Mouse (Mus musculus): ENCODE results near the gene Vamp2. TPM values are rescaled to one million over a fixed set of nuclear protein-coding genes. Genes with fewer than 3 reads are reported as not detected.

Vamp2 gene
- total and polyA plus RNA-seq, 2 experiments from 2014 or later, result 25.2 to 59.2 TPM

DNA sequence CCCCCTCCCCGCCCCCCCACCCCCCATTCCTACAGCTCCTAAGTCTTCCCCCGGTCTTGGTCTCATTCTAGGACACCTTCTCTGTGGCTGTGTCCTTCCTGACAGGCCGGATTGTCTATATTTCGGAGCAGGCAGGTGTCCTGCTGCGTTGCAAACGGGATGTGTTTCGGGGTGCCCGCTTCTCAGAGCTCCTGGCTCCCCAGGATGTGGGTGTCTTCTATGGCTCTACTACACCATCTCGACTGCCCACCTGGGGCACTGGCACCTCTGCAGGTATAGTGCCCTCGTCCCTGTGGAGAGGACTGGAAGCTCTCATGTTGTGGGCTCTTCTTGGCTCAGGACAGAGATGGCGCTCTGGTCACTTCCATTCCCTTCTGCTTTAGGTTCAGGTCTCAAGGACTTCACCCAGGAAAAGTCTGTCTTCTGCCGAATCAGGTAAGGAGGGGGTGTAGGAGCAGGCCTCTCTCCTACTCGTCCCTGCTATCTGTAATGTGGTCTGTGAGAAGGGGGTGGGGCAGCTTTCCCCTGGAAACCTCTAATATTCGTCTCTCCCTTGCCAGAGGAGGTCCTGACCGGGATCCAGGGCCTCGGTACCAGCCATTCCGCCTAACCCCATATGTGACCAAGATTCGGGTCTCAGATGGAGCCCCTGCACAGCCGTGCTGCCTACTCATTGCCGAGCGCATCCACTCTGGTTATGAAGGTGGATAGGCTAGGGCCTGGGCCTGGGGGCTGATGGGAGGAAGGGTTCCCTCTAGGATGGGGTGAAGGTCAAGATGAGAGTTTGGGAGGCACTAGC, 13.5 kb downstream of the Vamp2 start:
- no peak for ATAC-seq (ENCODE audit: insufficient read depth, low read depth)
- no peak overlapping the region for H3K27ac ChIP-seq (ENCODE audit: low read depth)
- H3K36me3 ChIP-seq (replicated peaks; ENCODE audit: control insufficient read depth, insufficient read depth, low read length), result peaks cover 67% of the 10 kb centered on the region
- no peak overlapping the region for H3K9ac ChIP-seq (replicated peaks; ENCODE audit: low read depth, low read length)
- no peak for TF ChIP-seq EP300 (IDR thresholded peaks at IDR 0.05; ENCODE audit: low read depth)
- TF ChIP-seq CTCF (IDR thresholded peaks at IDR 0.05; ENCODE audit: low read depth), result no peak
- H3K4me1 ChIP-seq (ENCODE audit: control insufficient read depth, insufficient read depth), result peaks cover 16% of the 10 kb centered on the region
- no peak overlapping the region for H3K4me2 ChIP-seq (ENCODE audit: low read depth, low read length)
- H3K4me3 ChIP-seq (ENCODE audit: low read depth, low read length), result no peak overlapping the region
- DNase-seq (ENCODE audit: low spot score), result no peak
- 88% methylated on average over 21 of the region's 21 CpGs for WGBS
- no peaks in the 10 kb centered on the region for H3K9me3 ChIP-seq (replicated peaks; ENCODE audit: control insufficient read depth, low read length)
- no peaks in the 10 kb centered on the region for H3K27me3 ChIP-seq (ENCODE audit: control insufficient read depth, insufficient read depth, low read length)

DNA sequence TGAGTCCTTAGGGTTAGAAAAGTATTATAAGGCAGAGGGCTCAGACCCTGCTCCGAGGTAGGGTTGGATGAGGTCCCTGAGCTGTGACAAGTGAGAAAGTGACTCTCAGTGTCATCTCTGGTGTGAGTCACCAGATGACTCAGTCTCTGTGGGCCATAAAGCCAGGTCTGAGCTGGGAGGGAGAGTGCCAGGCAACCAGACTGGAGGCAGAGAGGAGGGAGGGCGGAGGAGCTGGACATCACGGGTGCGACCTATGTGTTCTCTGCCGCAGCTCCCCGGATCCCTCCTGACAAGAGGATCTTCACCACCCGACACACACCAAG, 14.1 kb downstream of the Vamp2 start:
- no peak for TF ChIP-seq CTCF (IDR thresholded peaks at IDR 0.05; ENCODE audit: low read depth)
- no peak for TF ChIP-seq EP300 (IDR thresholded peaks at IDR 0.05; ENCODE audit: low read depth)
- Histone ChIP-seq H3K36me3 (replicated peaks; ENCODE audit: control insufficient read depth, insufficient read depth, low read length) (peaks cover 73% of the 10 kb centered on the region), H3K4me2 (ENCODE audit: low read depth, low read length) (no peak overlapping the region), H3K27me3 (ENCODE audit: control insufficient read depth, insufficient read depth, low read length) (no peaks in the 10 kb centered on the region), H3K9ac (replicated peaks; ENCODE audit: low read depth, low read length) (no peak overlapping the region), H3K9me3 (replicated peaks; ENCODE audit: control insufficient read depth, low read length) (no peaks in the 10 kb centered on the region), H3K27ac (ENCODE audit: low read depth) (no peak overlapping the region), H3K4me1 (ENCODE audit: control insufficient read depth, insufficient read depth) (peaks cover 16% of the 10 kb centered on the region), H3K4me3 (ENCODE audit: low read depth, low read length) (no peak overlapping the region)
- 94% methylated on average over 7 of the region's 7 CpGs for WGBS
- ATAC-seq (ENCODE audit: insufficient read depth, low read depth), result no peak
- no peak for DNase-seq (ENCODE audit: low spot score)

DNA sequence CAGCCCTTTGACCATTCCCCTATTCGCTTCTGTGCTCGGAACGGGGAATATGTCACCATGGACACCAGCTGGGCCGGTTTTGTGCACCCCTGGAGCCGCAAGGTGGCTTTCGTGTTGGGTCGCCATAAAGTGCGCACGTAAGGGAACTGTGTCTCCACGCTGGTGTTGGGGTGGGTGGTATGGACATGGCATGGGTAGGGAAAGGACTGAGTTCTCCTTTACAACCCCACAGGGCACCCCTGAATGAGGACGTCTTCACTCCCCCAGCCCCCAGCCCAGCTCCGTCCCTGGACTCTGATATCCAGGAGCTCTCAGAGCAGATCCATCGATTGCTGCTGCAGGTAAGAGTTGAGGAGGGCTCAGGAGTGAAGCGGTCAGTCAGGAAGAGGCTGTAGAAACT, 14.8 kb downstream of the Vamp2 start:
- H3K27me3 ChIP-seq (ENCODE audit: control insufficient read depth, insufficient read depth, low read length), result no peaks in the 10 kb centered on the region
- 96% methylated on average over 14 of the region's 14 CpGs for WGBS
- no peak for DNase-seq (ENCODE audit: low spot score)
- no peak overlapping the region for H3K4me2 ChIP-seq (ENCODE audit: low read depth, low read length)
- peaks cover 12% of the 10 kb centered on the region for H3K4me1 ChIP-seq (ENCODE audit: control insufficient read depth, insufficient read depth)
- H3K4me3 ChIP-seq (ENCODE audit: low read depth, low read length), result no peak overlapping the region
- no peaks in the 10 kb centered on the region for H3K9me3 ChIP-seq (replicated peaks; ENCODE audit: control insufficient read depth, low read length)
- no peak for TF ChIP-seq CTCF (IDR thresholded peaks at IDR 0.05; ENCODE audit: low read depth)
- no peak overlapping the region for H3K27ac ChIP-seq (ENCODE audit: low read depth)
- H3K36me3 ChIP-seq (replicated peaks; ENCODE audit: control insufficient read depth, insufficient read depth, low read length), result peaks cover 80% of the 10 kb centered on the region
- no peak overlapping the region for H3K9ac ChIP-seq (replicated peaks; ENCODE audit: low read depth, low read length)
- ATAC-seq (ENCODE audit: insufficient read depth, low read depth), result no peak

GRCm38 (mm10) chr11:69103531-69104435, 15.5 kb downstream of the Vamp2 start:
- DNase-seq (ENCODE audit: low spot score) (no peak), ATAC-seq (ENCODE audit: insufficient read depth, low read depth) (no peak)
- no peaks in the 10 kb centered on the region for H3K27me3 ChIP-seq (ENCODE audit: control insufficient read depth, insufficient read depth, low read length)
- TF ChIP-seq EP300 (IDR thresholded peaks at IDR 0.05; ENCODE audit: low read depth), result no peak
- TF ChIP-seq CTCF (IDR thresholded peaks at IDR 0.05; ENCODE audit: low read depth), result no peak
- H3K9me3 ChIP-seq (replicated peaks; ENCODE audit: control insufficient read depth, low read length), result no peaks in the 10 kb centered on the region
- no peak overlapping the region for H3K9ac ChIP-seq (replicated peaks; ENCODE audit: low read depth, low read length)
- H3K36me3 ChIP-seq (replicated peaks; ENCODE audit: control insufficient read depth, insufficient read depth, low read length), result peaks cover 87% of the 10 kb centered on the region
- H3K27ac ChIP-seq (ENCODE audit: low read depth), result no peak overlapping the region
- no peak overlapping the region for H3K4me2 ChIP-seq (ENCODE audit: low read depth, low read length)
- H3K4me1 ChIP-seq (ENCODE audit: control insufficient read depth, insufficient read depth), result peaks cover 7% of the 10 kb centered on the region
- 87% methylated on average over 15 of the region's 15 CpGs for WGBS
- no peak overlapping the region for H3K4me3 ChIP-seq (ENCODE audit: low read depth, low read length)

- Histone ChIP-seq H3K4me1 (ENCODE audit: control insufficient read depth, insufficient read depth) (peaks cover 7% of the 10 kb centered on the region), H3K4me2 (ENCODE audit: low read depth, low read length) (no peak overlapping the region), H3K4me3 (ENCODE audit: low read depth, low read length) (no peak overlapping the region), H3K36me3 (replicated peaks; ENCODE audit: control insufficient read depth, insufficient read depth, low read length) (peaks cover 94% of the 10 kb centered on the region), H3K27ac (ENCODE audit: low read depth) (no peak overlapping the region), H3K9ac (replicated peaks; ENCODE audit: low read depth, low read length) (no peak overlapping the region), H3K9me3 (replicated peaks; ENCODE audit: control insufficient read depth, low read length) (no peaks in the 10 kb centered on the region), H3K27me3 (ENCODE audit: control insufficient read depth, insufficient read depth, low read length) (no peaks in the 10 kb centered on the region)
- no peak for DNase-seq (ENCODE audit: low spot score)
- TF ChIP-seq CTCF (IDR thresholded peaks at IDR 0.05; ENCODE audit: low read depth), result no peak
- TF ChIP-seq EP300 (IDR thresholded peaks at IDR 0.05; ENCODE audit: low read depth), result no peak
- no peak for ATAC-seq (ENCODE audit: insufficient read depth, low read depth)
- 86% methylated on average over 14 of the region's 14 CpGs for WGBS
Measured at GRCm38 (mm10) chr11:69104487-69104886, 16.2 kb downstream of the Vamp2 start.
